Mouse (Mus musculus) cerebellum, adult (tissue): Measurements from ENCODE around the gene Acap2.

Experiments used
- ATAC-seq: cut with Nextera tagmentation; 2 replicates; pipeline ENCODE4 v1.9.2; 2017; ENCODE audit warnings: mild to moderate bottlenecking, moderate library complexity, mixed read lengths; ENCODE audit not compliant: insufficient number of reproducible peaks, low FRiP score, low TSS enrichment

The Acap2 gene

DNA sequence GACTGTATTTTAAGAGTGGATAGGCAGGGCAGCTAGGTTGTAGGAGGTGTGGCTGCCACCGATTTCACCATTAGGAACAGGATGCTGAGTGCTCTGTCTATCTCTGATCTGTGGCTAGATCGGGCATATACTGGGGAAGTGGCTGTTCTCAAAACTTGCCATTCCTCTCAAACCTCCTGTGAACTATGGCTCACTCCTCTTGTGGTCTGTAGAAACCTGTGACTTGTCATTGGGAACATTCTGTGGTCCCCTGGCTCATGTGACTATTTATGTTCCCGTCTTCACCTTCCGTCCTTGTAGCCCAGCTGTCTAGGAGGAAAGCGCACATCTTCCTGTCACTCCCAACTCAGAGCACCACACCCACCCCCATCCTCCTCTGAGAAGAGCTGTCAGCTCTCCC is 8.9 kb upstream of the Acap2 start:
- ATAC-seq = no peak

- no peak for ATAC-seq
Observed at GRCm38 (mm10) chr16:31205726-31206125, 4.7 kb upstream of the Acap2 start.

- no peak for ATAC-seq
Observed at GRCm38 (mm10) chr16:31205187-31205586, 4.1 kb upstream of the Acap2 start.

GRCm38 (mm10) chr16:31204216-31204615 is 3.2 kb upstream of the Acap2 start:
- ATAC-seq = no peak

GRCm38 (mm10) chr16:31201704-31202103 is 659 bp upstream of the Acap2 start:
- no peak for ATAC-seq

DNA sequence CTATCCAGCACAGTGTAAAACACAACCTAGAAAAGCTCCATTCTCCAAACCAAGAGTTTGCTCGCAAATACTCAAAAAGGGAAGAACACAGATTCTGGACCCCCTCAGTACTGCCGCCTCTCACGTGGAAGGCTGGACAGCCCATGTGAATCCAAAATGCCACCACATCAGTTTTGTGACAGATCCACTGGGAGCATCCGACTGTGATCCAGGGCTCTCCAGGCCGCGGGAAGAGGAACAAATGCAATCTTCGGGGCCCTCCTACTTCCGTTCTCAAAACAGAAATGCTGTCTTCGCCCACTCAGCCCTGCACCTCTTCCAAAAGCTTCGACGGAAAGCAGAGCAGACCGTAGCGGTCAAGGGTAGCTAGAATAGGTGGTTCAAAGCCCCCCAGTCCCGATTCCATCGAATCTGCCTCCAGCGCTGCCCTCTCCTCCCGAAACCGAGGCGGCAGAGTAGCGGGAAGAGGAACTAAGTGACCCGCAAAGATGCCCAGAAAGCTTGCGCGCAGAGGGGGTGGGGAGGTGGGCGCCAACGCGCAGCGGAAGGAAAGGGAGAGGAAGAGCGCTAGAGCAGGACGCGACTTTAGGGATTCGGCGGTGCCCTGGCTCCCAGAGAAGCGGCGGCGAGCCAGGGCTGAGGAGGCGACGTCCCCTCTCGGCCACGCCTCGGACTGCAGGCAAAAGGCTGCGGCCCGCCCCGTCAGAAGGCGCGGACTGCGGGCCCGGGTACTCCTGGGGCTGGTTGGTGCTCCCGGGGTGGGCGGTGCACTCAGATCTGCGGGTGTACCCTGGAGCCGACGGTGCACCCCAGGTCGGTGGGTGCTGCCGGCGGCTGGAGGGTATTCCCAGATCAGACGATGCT is 887 bp downstream of the Acap2 start:
- ATAC-seq = peak; percentile 23

DNA sequence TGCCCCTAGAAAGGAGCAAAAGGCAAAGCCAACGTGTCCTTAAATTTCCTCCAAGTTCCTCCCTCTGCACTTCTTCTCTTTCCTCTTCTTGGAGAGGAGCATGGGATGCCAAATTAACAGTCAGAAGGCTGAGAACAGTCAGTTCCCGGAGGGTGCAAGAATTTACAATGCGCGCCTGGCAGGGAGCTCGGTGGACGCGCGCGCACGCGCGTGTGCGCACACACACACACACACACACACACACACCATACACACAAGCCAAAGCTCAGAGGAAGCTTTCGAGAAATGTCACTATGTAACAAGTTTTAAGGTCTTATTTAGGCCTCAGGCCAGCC is 1.5 kb downstream of the Acap2 start:
- no peak for ATAC-seq

GRCm38 (mm10) chr16:31196971-31197370 is 4.1 kb downstream of the Acap2 start:
- ATAC-seq = no peak

GRCm38 (mm10) chr16:31192526-31192925 is 8.5 kb downstream of the Acap2 start:
- no peak for ATAC-seq

DNA sequence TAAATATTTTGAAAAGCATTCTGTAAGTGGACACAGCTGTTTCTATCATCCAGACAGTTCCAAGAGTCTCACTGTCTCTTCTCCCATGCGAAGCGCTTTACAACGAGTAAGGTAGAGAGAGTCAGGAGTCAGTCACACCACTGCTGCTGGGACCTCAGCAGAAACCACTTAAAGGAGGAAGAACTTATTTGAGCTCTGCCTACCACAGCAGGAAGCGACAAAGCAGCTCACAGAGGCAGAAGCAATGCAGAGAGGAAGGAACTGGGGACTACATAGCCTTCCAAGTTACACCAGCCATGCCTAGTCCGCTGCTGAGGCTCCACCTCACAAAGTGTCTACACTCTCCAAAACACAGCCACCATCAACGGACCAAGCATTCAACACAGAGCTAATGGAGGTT is 9.2 kb downstream of the Acap2 start:
- ATAC-seq = no peak

DNA sequence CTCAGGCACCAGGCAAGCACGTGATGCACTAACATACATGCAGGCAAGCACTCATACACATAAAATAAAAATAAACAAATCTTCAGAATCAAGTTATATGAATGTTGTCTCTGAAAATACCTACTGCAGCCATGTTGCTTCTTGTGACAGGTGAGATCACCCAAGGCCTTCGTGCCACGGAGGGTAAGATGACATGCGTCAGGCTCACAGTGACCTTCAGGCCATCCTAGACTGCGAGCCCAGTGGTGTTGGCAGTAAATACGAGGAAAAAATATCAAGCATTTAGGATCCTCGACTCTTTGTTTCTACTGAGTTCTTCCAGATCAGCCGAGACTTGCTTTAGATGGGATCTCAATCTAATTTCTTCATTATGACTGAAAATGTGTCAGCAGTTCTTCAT is 10.6 kb downstream of the Acap2 start:
- ATAC-seq = no peak

DNA sequence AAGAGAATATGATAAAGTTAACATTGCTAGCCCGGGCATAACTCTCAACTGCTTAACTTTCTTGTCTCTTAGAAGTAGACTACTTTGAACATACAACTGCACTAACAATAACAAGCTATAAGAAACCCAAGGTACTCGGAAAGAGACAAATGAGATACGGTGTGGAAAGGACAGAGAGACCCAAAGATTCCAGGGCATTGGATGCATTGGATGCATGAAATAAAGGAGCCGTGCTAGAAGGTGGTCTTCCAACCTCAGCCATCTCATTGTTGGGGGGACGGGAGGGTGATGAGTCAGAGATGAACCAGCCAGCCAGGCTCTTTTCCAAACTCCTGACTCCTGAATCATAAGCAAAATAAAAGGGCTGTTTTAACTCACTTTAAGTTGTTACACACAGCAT is 11.8 kb downstream of the Acap2 start:
- ATAC-seq = no peak

- ATAC-seq = no peak
Observed at GRCm38 (mm10) chr16:31188799-31189198, 12.2 kb downstream of the Acap2 start.

- ATAC-seq = no peak
Observed at GRCm38 (mm10) chr16:31188270-31188669, 12.8 kb downstream of the Acap2 start.

- no peak for ATAC-seq
Observed at GRCm38 (mm10) chr16:31187192-31187591, 13.9 kb downstream of the Acap2 start.

- ATAC-seq = no peak
Observed at GRCm38 (mm10) chr16:31185757-31186156, 15.3 kb downstream of the Acap2 start.

GRCm38 (mm10) chr16:31184727-31185126 is 16.3 kb downstream of the Acap2 start:
- no peak for ATAC-seq

DNA sequence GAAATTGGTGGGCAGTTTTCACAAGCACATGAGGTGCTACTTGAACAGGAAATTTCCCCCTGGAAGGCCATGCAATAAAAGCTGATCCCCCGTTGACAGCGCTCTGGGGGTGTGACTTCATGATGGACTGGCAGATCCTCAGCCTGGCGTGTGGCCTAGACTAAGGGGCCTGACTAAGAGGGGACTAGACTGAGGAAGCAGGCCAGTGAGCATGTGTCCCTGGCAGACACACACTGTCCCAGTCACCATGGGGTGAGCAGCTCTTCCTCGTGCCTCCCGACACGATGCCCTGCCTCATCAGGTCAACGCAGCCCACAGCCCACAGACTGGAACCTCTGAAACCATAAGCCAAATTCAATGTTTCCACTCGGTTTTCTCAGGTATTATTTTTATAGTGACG is 18.5 kb downstream of the Acap2 start:
- peak; percentile 70 for ATAC-seq

DNA sequence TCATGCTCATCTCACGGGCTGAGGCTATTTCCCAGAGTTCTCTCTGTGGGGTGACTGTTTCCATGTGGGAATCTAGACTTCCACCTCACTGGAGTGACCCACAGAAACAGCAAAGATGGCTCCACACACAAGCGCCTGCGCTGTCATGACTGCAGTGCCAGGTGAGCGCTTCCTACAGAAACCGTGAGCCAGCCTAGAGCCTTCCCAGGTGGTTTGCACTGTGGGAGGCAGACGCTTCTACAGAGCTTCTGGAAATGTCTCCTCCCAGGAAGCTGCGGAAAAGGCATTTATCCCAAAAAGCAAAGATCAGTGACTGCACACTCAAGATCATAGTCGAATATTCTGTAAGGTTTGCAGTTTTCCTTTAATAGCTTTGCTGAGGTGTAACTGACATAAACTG is 20.2 kb downstream of the Acap2 start:
- ATAC-seq = no peak

DNA sequence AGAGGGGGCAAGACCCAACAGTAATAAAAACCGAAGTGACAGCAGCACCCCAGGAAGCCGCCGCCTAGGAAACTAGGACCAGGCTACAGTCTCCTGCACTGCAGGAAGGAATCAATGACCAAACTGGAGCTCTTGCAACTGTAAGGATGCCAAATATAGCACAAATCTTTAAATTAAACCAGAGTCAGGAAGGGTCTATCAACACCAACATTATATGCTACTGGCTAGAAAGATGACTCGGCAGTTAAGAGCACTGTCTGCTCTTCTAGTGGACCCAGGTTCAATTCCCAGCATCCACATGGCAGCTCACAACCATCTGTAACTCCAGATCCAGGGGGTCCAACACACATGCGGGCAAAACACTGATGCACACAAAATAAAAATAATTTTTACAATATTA is 21.7 kb downstream of the Acap2 start:
- no peak for ATAC-seq

DNA sequence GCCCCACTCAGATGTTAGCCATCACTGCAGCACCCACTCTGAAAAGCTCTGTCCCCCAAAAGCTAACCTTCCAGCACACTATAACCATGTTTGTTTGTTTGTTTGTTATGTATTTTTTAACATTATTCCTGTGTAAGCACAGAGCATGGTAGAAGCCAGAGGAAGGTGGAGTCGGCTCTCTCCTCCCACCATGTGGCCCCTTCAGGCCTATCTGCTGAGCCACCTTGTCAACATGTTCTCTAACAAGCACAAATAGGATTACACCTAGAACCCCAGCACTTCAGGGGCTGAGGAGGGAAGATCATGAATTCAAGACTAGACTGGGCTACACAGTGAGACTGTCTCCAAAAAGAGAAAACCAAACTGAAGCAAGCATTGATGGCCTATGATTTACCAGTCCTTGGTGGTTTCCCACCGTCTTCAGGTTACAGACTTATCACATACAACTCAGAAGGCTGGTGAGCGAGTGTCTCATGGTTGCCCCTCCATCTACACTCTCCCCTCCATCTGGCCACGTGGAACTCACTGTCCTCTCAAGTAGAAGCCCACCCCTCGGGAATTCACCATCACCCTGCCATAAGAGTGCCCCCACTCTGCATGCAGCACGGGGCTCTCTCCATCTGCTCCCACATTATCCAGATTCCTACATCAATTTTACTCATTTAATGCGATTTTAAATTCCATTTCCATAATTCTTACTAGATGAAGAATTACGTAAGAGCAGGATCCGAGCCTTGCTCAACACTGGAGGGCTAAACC is 26.0 kb downstream of the Acap2 start:
- no peak for ATAC-seq

DNA sequence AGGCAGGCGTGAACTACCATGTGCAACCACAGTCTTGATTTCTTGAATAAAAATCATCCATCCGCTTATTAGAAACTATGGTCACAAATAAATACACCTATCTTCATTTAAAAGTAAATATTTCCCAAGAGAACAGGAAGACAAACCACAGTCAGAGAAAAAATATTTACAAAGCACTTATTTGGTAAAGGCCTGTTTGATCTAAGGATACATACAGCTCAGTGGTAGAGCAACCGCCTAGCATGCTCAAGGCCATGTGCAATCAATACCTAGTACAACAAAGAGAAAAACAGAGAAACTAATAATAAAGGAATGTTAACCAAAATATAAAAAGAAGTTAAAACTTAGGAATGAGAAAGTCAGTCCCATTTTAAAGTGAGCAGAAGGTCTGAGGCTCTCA is 28.8 kb downstream of the Acap2 start:
- no peak for ATAC-seq
